Mouse (Mus musculus): Measurements from ENCODE around the gene Pafah1b2.

Gene Pafah1b2

DNA sequence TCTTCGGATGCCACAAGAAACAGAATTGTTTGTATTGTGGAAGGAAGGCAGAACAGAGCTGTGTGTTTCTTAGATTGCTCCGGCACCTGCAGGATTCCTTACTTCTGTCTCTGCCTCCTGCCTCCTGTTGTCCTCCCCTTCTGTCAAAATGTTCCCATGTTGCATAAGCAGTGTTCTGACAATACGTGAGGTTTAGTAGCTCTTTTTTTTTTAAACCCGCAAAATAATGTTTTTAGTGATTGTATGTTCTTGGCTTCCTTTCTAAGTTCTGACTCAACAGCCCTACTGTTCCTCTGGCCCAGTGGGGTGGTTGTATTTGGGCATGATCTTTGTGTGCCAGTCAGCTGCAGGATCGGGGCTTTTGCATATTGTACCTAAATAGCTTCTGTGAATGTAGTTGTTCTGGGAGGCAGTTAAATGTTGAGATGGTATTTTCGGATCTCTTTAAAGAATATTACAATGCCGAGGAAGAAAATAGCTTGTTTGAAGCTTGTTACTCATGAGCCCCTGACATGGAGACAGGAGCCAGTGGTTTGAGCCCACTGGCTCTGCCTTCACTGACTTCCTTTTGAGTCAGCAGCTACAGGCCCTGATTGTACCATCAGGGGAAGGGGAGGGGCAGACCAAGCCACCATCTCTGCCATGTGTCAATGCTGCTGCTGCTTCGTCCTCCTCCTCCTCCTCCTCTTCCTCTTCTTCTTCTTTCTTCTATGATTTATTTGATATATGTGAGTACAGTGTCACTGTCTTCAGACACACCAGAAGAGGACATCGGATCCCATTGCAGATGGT is 13.8 kb upstream of the Pafah1b2 start:
- no peak for DNase-seq (ENCODE audit: low spot score)

GRCm38 (mm10) chr9:46023591-46023990 is 11.1 kb upstream of the Pafah1b2 start:
- DNase-seq (ENCODE audit: low spot score) = no peak

- no peak for DNase-seq (ENCODE audit: low spot score)
These were observed 7.5 kb upstream of the Pafah1b2 start for GRCm38 (mm10) chr9:46019975-46020374.

DNA sequence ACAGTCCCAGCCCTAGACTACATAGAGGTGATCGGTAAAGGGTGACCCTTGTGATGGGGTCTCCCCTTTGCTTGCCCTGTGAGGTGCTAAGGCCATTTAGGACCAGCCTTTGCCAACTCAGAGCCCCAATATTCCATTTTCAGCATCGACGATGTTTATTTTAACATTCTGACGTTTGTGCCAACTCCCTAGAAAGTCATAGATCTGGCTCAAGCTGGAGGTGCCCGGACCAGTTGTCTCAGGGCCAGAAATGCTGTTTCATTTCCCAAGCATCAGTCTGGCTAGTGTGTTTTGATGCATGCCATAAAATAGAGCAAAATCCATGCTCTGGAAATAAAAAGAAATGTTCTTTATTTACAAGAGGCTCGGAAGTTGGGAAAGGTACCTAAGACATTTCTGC is 5.8 kb upstream of the Pafah1b2 start:
- no peak for DNase-seq (ENCODE audit: low spot score)

- DNase-seq (ENCODE audit: low spot score) = no peak
These were observed 3.9 kb upstream of the Pafah1b2 start for GRCm38 (mm10) chr9:46016417-46016816.

GRCm38 (mm10) chr9:46015831-46016230 is 3.3 kb upstream of the Pafah1b2 start:
- no peak for DNase-seq (ENCODE audit: low spot score)

- peak; percentile 7 for DNase-seq (ENCODE audit: low spot score)
These were observed 2.6 kb upstream of the Pafah1b2 start for GRCm38 (mm10) chr9:46015081-46015551.

DNA sequence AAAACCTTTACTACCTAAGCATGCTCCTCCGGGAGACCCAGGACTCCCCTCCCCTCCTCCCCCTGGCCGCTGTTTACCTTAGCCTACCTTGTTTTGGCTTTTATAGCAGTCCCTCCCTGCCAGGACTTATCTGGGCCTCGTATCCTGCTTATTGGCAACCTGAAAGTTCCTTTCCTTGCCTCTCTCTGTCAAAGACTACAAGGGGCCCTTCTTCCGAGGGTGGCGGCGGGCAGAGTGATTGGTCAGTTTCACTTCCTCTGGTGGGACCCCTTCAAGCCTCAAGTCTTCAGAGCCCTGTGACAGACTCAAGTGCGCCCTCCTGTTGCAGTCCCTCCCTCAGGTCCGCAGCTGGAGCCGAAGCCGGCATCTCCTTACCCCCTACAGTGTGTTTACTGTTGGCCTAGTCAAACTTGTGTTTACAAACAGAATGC is 1.8 kb upstream of the Pafah1b2 start:
- DNase-seq (ENCODE audit: low spot score) = peak; percentile 14

- peak; percentile 42 for DNase-seq (ENCODE audit: low spot score)
These were observed 1.1 kb upstream of the Pafah1b2 start for GRCm38 (mm10) chr9:46013616-46014015.

GRCm38 (mm10) chr9:46013009-46013586 is 608 bp upstream of the Pafah1b2 start:
- DNase-seq (ENCODE audit: low spot score) = peak; percentile 55

GRCm38 (mm10) chr9:46011094-46011970 is 1.2 kb downstream of the Pafah1b2 start:
- no peak for DNase-seq (ENCODE audit: low spot score)

DNA sequence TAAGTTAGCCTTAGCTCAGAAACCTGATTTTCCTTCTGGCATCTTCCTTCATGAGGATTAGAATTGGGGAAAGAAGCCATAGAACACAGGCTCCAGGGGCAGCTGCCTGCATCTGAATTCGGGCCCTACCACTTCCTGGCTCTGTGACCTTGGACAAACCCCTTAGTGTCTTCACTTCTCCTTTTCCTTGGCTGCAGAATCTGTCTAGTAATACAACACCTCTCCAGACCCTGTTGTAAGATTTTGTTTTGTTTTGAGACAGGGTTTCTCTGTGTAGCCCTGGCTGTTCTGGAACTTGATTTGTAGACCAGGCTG is 2.9 kb downstream of the Pafah1b2 start:
- no peak for DNase-seq (ENCODE audit: low spot score)

GRCm38 (mm10) chr9:46008931-46009668 is 3.4 kb downstream of the Pafah1b2 start:
- no peak for DNase-seq (ENCODE audit: low spot score)

GRCm38 (mm10) chr9:46006224-46006623 is 6.3 kb downstream of the Pafah1b2 start:
- DNase-seq (ENCODE audit: low spot score) = no peak

DNA sequence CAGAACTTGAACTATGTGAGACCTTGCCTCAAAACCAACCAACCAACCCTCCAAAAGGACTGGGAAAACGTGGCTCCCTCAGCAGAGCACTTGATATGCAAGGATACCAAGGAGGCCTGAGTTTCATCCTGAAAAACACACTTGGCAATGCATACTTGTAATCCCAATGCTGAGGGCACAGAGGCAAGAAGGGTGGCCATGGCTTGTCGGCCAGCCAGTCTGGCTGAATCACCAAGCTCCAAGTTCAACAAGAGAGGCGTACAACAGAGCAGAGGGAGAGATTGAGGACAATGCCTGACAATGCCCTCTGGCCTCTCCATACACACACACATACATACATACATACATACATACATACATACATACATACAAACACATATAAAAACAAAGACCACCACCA is 8.0 kb downstream of the Pafah1b2 start:
- no peak for DNase-seq (ENCODE audit: low spot score)

- DNase-seq (ENCODE audit: low spot score) = peak; percentile 77
These were observed 8.8 kb downstream of the Pafah1b2 start for GRCm38 (mm10) chr9:46003729-46004128.

- DNase-seq (ENCODE audit: low spot score) = no peak
These were observed 13.5 kb downstream of the Pafah1b2 start for GRCm38 (mm10) chr9:45999009-45999408.

GRCm38 (mm10) chr9:45985229-45985567 is 27.3 kb downstream of the Pafah1b2 start:
- DNase-seq (ENCODE audit: low spot score) = peak; percentile 74

- DNase-seq (ENCODE audit: low spot score) = peak; percentile 91
These were observed 27.9 kb downstream of the Pafah1b2 start for GRCm38 (mm10) chr9:45984409-45985228.

- peak; percentile 64 for DNase-seq (ENCODE audit: low spot score)
These were observed 28.6 kb downstream of the Pafah1b2 start for GRCm38 (mm10) chr9:45983676-45984408.

Measured in MN1 (cell line).